Mouse (Mus musculus) G1E (cell line): ENCODE measurements around the gene Dhx37. TPM values are rescaled to one million over a fixed set of nuclear protein-coding genes. Genes with fewer than 3 reads are reported as not detected.
A peak's percentile ranks its signal among the peaks of the same experiment; 100 is the strongest.

Experiments used
- ATAC-seq: 2 replicates; pipeline ENCODE4 v1.8.0; 2016; ENCODE audit warnings: mild to moderate bottlenecking; ENCODE audit not compliant: insufficient number of reproducible peaks, poor library complexity, low FRiP score, severe bottlenecking; ENCODE audit errors: extremely low read depth
- DNase-seq: peaks from one replicate; pipeline ENCODE4 v3.0.0; 2012; ENCODE audit warnings: low spot score
- H3K27me3 ChIP-seq: 2 replicates; pipeline ENCODE4 v1.6.1; 2012; ENCODE audit warnings: mild to moderate bottlenecking, low read length, inconsistent platforms; ENCODE audit not compliant: insufficient read depth
- H3K36me3 ChIP-seq: replicated peaks from 2 replicates; pipeline ENCODE3; 2012; ENCODE audit warnings: mild to moderate bottlenecking, inconsistent platforms
- H3K4me1 ChIP-seq: 2 replicates; pipeline ENCODE4 v1.6.1; 2012; ENCODE audit warnings: low read depth, low read length, inconsistent platforms, mixed read lengths; ENCODE audit not compliant: insufficient read depth
- H3K4me3 ChIP-seq: 2 replicates; pipeline ENCODE4 v1.5.1; 2012; ENCODE audit warnings: low read depth, mild to moderate bottlenecking, inconsistent platforms, low read length, moderate library complexity, mixed read lengths
- H3K9me3 ChIP-seq: replicated peaks from 2 replicates; pipeline ENCODE4 v1.6.1; 2012; ENCODE audit warnings: inconsistent platforms
- CTCF ChIP-seq: IDR thresholded peaks from 2 replicates; pipeline ENCODE4 v1.5.1; 2012; ENCODE audit warnings: low read depth, low read length, inconsistent platforms, mixed read lengths
- GATA1 ChIP-seq: IDR thresholded peaks from 2 replicates; pipeline ENCODE4 v1.6.1; 2012; ENCODE audit warnings: borderline replicate concordance, low read length, inconsistent platforms, mixed read lengths
- GATA2 ChIP-seq: IDR thresholded peaks from 2 replicates; pipeline ENCODE4 v1.6.1; 2012; ENCODE audit warnings: low read depth, low read length, inconsistent platforms, borderline replicate concordance
- POLR2AphosphoS5 ChIP-seq: IDR thresholded peaks from 2 replicates; pipeline ENCODE4 v1.6.1; 2012; ENCODE audit warnings: low read depth, low read length, inconsistent platforms; ENCODE audit not compliant: insufficient replicate concordance
- TAL1 ChIP-seq: conservative IDR thresholded peaks from 2 replicates; pipeline ENCODE4 v1.6.1; 2012; ENCODE audit warnings: low read depth, low read length, inconsistent platforms, mixed read lengths
- polyA plus RNA-seq: library from polyadenylated mRNA; stranded (reverse); fragments of >175 nt; gene quantifications from 2 replicates; pipeline ENCODE4 v1.2.3, GENCODE M21; 2012
- total RNA-seq, 2 experiments: library from RNA; stranded (forward) in 1 of 2; stranded (reverse) in 1 of 2; fragments of 200-1000 nt in 1 of 2; fragments of >200 nt in 1 of 2; fragmentation: Nextera tagmentation in 1 of 2; gene quantifications; 2 replicates each; pipeline ENCODE4 v1.2.3; 2014 to 2017

Gene Dhx37
- total and polyA plus RNA-seq, 3 experiments: 29.0 to 112 (median 32.2) TPM

DNA sequence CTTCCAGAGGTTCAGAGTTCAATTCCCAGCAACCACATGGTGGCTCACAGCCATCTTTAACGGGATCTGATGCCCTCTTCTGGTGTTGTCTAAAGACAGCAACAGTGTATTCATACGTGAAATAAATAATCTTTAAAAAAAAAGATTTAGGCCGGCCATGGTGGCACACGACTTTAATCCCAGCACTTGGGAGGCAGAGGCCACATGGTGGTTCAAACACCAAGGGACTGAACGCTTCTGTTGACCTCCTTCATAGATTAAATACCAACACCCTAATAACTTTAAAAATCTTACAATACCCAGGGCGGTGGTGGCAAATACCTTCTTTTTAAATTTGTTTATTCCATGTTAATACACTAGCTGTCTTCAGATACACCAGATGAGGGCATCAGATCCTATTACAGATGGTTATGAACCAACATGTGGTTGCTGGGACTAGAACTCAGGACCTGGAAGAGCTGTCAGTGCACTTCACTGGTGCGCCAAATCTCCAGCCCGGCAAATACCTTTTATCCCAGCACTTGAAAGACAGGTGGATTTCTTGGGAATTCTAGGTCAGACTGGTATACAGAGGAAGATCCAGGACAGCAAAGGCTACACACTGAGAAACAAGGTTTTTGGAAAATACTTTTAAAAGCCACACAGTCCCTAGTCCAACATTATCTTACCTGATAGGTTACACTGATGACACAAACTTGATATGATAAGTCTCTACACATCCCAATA, 48.5 kb downstream of the Dhx37 start:
- DNase-seq (no peak), ATAC-seq (no peak)
- H3K36me3 ChIP-seq: peaks cover 56% of the 10 kb centered on the region
- no peak overlapping the region for H3K4me3 ChIP-seq
- TF ChIP-seq TAL1: no peak
- TF ChIP-seq GATA1: no peak
- no peak for TF ChIP-seq GATA2
- TF ChIP-seq CTCF: no peak
- no peak for TF ChIP-seq POLR2AphosphoS5
- peaks cover 22% of the 10 kb centered on the region for H3K4me1 ChIP-seq
- no peaks in the 10 kb centered on the region for H3K27me3 ChIP-seq
- H3K9me3 ChIP-seq: no peaks in the 10 kb centered on the region

DNA sequence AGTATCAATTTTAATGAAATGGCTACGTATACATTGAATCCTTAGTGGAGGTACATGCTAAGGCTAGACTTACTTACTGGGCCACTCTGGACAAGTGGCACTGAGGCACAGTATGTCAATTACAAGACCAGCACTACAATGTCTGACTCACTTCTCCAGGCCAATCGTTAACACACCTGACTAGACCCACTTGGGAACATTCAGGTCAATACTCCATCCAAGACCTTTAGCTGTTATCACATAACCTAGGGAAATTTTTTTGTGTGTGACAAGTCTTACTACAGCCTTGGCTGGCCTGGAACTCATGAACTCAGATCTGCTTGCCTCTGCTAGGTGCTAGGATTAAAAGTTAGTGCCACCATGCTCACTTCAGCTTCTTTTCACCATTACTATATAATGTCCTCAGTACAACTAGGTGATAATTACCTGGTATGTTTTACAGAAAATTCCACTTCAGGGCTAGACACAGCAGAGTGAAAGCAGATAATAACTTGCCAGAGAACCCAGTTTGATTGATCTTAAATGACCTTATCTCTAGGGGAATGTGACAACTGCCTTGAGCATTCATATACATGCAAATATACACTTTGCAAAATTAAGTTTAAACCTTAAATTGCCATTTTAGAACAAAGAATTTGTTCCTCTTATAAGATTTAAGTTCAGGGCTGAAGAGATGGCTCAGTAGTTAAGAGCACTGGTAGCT, 49.3 kb downstream of the Dhx37 start:
- no peak for DNase-seq

DNA sequence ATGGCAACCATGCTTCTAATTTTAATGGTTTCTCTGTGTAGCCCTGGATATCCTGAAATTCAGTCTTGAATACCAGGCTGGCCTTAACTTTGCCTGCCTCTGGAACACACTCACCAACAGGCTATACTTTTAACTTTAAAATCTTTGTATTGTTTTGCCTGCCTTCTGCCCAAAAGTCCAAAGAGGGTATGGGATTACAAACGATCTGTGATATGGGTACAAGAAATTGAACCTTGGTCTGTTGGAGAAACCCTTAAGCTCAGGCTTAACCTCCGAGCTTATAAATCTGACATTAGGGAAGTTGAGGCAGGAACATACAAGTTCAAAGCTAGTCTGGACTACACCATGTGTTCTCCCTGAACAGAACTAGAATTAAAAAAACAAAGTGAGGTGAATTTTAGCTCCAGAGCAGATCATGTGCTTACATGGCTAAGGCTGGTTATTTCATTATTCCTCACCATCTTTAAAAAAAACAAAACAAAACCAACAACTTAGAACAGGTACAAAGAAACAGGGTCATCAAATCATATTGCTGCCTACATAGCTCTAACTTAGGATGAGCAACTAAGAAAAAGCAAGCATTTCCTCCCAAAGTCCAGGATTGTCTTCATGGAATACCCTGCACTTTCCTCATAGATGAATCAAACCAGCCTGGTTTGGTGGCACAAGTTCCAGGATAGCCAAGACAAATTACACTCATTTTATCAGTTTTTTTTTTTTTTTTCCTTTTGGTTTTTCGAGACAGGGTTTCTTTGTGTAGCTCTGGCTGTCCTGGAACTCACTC, 50.1 kb downstream of the Dhx37 start:
- ATAC-seq (no peak), DNase-seq (no peak)
- TF ChIP-seq CTCF: no peak
- TF ChIP-seq TAL1: no peak
- Histone ChIP-seq H3K27me3 (no peaks in the 10 kb centered on the region), H3K4me1 (peaks cover 19% of the 10 kb centered on the region), H3K4me3 (no peak overlapping the region), H3K36me3 (peaks cover 52% of the 10 kb centered on the region), H3K9me3 (no peaks in the 10 kb centered on the region)

More for the DNA sequence above, 49.3 kb downstream of the Dhx37 start:
- Histone ChIP-seq H3K9me3 (no peaks in the 10 kb centered on the region), H3K27me3 (no peaks in the 10 kb centered on the region), H3K4me3 (no peak overlapping the region), H3K4me1 (peaks cover 19% of the 10 kb centered on the region), H3K36me3 (peaks cover 56% of the 10 kb centered on the region)
- ATAC-seq: no peak
- TF ChIP-seq POLR2AphosphoS5 (0 out of 2 replicates have a peak, but pooled peaks have one; percentile 14), GATA1 (no peak), GATA2 (no peak), TAL1 (no peak), CTCF (no peak)

DNA sequence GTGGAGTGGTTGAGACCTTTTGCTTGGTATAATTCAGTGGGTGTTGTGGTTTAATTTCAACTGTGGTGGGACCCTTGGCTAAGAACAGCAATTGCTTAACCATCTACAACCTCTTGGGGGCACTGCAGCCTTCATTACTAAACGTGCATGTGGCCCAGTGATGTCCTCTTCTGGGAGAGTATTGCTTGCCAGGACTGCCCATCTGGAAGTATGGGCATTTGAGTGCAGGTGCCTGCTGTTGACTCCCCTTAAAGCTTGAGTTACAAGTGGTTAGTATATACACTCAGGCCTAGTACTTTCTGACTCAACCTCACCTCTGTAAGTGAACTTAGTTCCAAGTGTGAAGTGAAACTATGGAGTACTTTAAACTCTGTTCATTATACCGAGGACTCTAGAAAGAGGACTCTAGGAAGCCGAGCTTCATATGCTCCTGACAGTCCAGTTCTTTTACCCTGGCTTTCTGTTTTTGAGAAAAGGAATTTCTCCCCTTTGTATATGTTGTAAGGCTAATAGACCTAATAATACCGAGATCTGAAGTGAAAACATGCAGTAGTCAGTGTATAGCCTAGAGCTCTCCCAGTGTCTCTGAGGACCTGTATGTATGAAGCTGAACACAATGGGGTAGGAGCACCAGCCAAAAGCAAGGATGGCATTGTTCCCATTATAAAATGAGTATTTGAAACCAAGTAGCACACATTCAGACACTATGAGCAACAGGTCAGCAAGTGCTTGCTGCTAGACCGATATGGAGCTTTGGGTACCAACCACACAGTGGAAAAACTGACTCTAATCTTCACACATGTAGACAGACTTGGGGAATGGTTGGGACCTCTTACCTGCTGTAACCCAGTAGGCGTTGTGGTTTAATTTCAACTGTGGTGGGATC, 51.0 kb downstream of the Dhx37 start:
- TF ChIP-seq TAL1 (no peak), CTCF (peak; percentile 52)
- Histone ChIP-seq H3K27me3 (no peaks in the 10 kb centered on the region), H3K4me1 (peaks cover 14% of the 10 kb centered on the region; the same call in 1 of the 2 replicates), H3K9me3 (no peaks in the 10 kb centered on the region), H3K4me3 (no peak overlapping the region), H3K36me3 (peaks cover 43% of the 10 kb centered on the region)
- ATAC-seq: peak; percentile 50
- DNase-seq: no peak

DNA sequence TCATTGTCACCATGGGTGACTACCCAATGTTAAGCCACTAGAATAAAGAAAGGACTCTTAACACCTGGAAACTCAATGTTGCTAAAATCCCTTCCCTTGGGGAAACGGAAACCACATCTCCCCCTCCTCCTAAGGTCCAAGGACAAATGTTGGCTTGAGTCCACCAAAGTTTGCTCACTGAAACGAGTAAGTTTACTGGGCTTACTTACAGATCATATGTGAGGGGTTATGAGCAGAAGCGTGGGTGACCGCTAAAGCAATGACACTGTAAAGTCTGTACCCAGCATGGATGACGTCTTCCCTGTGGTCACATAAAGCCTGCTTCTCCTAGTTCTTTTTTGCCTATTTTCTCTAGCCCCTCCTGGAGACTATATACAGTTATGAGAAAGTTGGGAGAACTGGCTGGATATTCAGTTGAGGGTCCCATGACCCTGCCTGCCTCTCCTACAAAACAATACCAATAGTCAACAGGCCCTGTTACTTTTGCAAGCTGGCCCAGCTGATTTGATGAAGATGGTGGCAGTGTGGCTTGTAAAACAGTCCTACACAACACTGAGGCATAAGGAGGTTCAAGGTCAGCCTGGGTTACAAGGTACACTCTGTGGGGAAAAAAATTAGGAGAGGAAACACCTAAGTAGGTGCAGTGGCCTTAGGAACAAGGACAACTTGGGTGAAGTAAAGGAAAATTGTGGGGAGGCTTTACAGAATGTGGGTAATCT, 51.8 kb downstream of the Dhx37 start:
- 0 out of 2 replicates have a peak, but pooled peaks have one; percentile 4 for ATAC-seq
- TF ChIP-seq GATA1 (no peak), TAL1 (no peak), CTCF (no peak), GATA2 (no peak), POLR2AphosphoS5 (peak; percentile 48; the same call in 1 of the 2 replicates)
- Histone ChIP-seq H3K4me1 (peaks cover 14% of the 10 kb centered on the region; the same call in 1 of the 2 replicates), H3K4me3 (no peak overlapping the region), H3K9me3 (no peaks in the 10 kb centered on the region), H3K36me3 (peaks cover 43% of the 10 kb centered on the region), H3K27me3 (no peaks in the 10 kb centered on the region)
- DNase-seq: no peak
